Mouse (Mus musculus): ENCODE data around the gene Sf3b6.

- TF ChIP-seq POLR2A (IDR thresholded peaks at IDR 0.05; ENCODE audit: borderline replicate concordance, insufficient read depth, low read length): no peak
- no peak for TF ChIP-seq CTCF (IDR thresholded peaks at IDR 0.05; ENCODE audit: borderline replicate concordance, insufficient read depth, low read depth, low read length)
These were observed 3.7 kb upstream of the Sf3b6 start for GRCm38 (mm10) chr12:4813636-4814035.

All from cerebellum, adult 2 months (tissue).